Mouse (Mus musculus): ENCODE results near the gene Slc39a10. TPM values are rescaled to one million over a fixed set of nuclear protein-coding genes. Genes with fewer than 3 reads are reported as not detected.
"Not testable (repeated sequence)": the region's sequence is repeated elsewhere in the genome, so short reads cannot be mapped to it uniquely, and the experiment has no call there.

Slc39a10 gene
- total and polyA plus RNA-seq, 2 experiments from 2014 or later, result 52.9 to 85.3 TPM

DNA sequence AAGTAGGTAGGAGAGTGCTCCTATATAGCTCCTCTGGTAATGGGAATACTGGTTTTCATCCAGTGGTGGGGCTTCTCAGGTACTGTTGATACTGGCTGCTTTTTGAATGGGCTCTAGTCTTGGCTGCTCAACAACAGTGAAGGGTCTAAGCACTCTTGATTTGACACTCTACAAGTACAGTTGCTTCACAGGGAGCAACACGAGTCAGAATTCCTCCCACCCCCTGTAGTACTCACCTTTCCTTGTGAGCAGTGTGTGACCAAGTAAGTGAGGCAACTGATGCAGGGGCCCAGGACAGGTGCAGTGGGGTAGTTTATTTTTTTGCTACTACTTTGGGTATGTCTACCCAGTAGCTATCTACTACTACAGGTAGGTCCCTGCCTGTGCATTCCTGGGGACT, 87.6 kb downstream of the Slc39a10 start:
- H3K4me2 ChIP-seq (ENCODE audit: low read depth, low read length, poor library complexity, severe bottlenecking), result no peak overlapping the region
- no peaks in the 10 kb centered on the region for H3K27me3 ChIP-seq (ENCODE audit: insufficient read depth, low read length)
- H3K27ac ChIP-seq (ENCODE audit: low read depth, low read length), result no peak overlapping the region
- ATAC-seq (ENCODE audit: low FRiP score) (no peak), DNase-seq (ENCODE audit: low spot score) (no peak)
- no peak overlapping the region for H3K4me3 ChIP-seq (ENCODE audit: low read depth, low read length)
- no peaks in the 10 kb centered on the region for H3K4me1 ChIP-seq (ENCODE audit: insufficient read depth, low read length)
- no peaks in the 10 kb centered on the region for H3K9me3 ChIP-seq (ENCODE audit: low read length)
- WGBS, result 90% methylated on average over 1 of the region's 1 CpGs
- no peak overlapping the region for H3K9ac ChIP-seq (replicated peaks; ENCODE audit: low read length, poor library complexity, severe bottlenecking)
- no peaks in the 10 kb centered on the region; the same call in 1 of the 2 replicates for H3K36me3 ChIP-seq (ENCODE audit: insufficient read depth, low read length)
- TF ChIP-seq CTCF (IDR thresholded peaks at IDR 0.05), result no peak

DNA sequence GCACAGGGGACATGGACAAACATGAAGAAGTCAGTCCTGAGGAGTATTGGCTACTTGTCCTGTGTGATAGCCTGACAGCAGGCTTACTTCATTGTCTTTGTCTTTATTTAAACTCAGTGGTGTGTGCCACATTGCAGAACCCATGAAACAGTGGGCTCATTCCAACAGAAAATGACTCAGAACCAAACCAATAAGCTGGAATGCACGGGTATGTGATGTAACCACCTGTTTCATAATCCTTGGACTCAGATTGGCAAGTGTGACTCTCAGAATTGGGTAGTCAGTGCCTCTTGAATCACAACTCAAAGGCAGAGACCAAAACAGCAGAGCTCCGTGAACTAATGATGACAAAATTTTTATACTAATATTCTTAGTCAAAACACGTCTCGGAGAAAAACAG, 110.4 kb downstream of the Slc39a10 start:
- not testable (repeated sequence) for H3K4me2 ChIP-seq (ENCODE audit: low read depth, low read length, poor library complexity, severe bottlenecking); H3K27me3 ChIP-seq (ENCODE audit: insufficient read depth, low read length); H3K4me3 ChIP-seq (ENCODE audit: low read depth, low read length); H3K4me1 ChIP-seq (ENCODE audit: insufficient read depth, low read length); ATAC-seq (ENCODE audit: low FRiP score); H3K9me3 ChIP-seq (ENCODE audit: low read length); DNase-seq (ENCODE audit: low spot score); H3K27ac ChIP-seq (ENCODE audit: low read depth, low read length); H3K36me3 ChIP-seq (ENCODE audit: insufficient read depth, low read length); H3K9ac ChIP-seq (replicated peaks; ENCODE audit: low read length, poor library complexity, severe bottlenecking)
- 88% methylated on average over 4 of the region's 4 CpGs for WGBS

DNA sequence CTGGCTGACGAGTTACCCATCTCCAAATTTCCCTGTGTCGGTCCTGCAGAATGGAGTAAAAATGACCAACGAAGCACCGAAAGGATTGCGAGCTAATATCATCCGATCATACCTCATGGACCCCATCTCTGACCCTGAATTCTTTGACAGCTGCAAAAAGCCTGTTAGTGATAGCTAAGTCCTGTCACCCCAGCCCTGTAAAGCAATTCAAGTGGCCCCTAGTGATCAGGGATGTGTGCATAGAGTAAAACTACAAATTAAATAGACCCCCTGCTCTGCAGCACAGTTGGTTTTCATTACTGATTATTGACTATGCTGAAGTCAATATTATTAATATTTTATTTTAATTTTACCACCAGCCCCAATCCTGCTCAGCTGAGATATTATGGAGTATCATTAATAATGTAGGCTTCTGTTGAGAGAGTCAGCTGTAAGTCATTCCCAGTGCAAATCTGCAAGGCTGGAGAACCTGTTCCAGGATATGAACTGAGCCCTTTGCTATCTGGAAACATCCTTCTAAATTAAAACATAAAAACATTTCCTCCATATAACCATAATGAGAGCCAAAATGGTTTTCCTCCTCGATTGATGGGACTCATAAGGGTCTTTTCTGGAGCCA, 122.5 kb downstream of the Slc39a10 start:
- 83% methylated on average over 7 of the region's 7 CpGs for WGBS
- H3K27me3 ChIP-seq (ENCODE audit: insufficient read depth, low read length); H3K36me3 ChIP-seq (ENCODE audit: insufficient read depth, low read length); H3K4me3 ChIP-seq (ENCODE audit: low read depth, low read length); H3K9me3 ChIP-seq (ENCODE audit: low read length); H3K4me2 ChIP-seq (ENCODE audit: low read depth, low read length, poor library complexity, severe bottlenecking); H3K9ac ChIP-seq (replicated peaks; ENCODE audit: low read length, poor library complexity, severe bottlenecking); H3K27ac ChIP-seq (ENCODE audit: low read depth, low read length); H3K4me1 ChIP-seq (ENCODE audit: insufficient read depth, low read length); DNase-seq (ENCODE audit: low spot score); ATAC-seq (ENCODE audit: low FRiP score): not testable (repeated sequence)

DNA sequence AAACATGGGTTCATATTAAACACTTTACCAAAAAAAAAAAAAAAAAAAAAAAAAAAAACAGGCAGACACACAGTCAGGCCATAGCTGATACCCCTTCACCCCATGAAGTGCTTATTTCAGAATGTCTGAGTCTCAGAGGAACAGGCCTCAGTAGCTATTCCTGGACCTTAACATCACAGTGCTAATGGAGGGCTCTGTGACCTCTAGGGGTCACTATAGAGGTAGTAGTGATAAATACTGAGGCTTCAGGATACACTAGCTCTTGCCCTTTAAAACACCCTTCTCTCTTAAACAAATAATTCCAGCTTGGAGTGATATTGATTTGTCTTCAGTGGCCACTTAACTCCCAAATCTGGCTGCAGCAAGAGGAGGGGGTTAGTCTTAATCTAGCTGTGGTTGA, 123.3 kb downstream of the Slc39a10 start:
- H3K27me3 ChIP-seq (ENCODE audit: insufficient read depth, low read length); H3K27ac ChIP-seq (ENCODE audit: low read depth, low read length); ATAC-seq (ENCODE audit: low FRiP score); H3K4me3 ChIP-seq (ENCODE audit: low read depth, low read length); H3K4me2 ChIP-seq (ENCODE audit: low read depth, low read length, poor library complexity, severe bottlenecking); DNase-seq (ENCODE audit: low spot score); H3K4me1 ChIP-seq (ENCODE audit: insufficient read depth, low read length); H3K36me3 ChIP-seq (ENCODE audit: insufficient read depth, low read length); H3K9ac ChIP-seq (replicated peaks; ENCODE audit: low read length, poor library complexity, severe bottlenecking); H3K9me3 ChIP-seq (ENCODE audit: low read length): not testable (repeated sequence)
- TF ChIP-seq CTCF (IDR thresholded peaks at IDR 0.05), result 0 out of 2 replicates have a peak, but pooled peaks have one; percentile 17

DNA sequence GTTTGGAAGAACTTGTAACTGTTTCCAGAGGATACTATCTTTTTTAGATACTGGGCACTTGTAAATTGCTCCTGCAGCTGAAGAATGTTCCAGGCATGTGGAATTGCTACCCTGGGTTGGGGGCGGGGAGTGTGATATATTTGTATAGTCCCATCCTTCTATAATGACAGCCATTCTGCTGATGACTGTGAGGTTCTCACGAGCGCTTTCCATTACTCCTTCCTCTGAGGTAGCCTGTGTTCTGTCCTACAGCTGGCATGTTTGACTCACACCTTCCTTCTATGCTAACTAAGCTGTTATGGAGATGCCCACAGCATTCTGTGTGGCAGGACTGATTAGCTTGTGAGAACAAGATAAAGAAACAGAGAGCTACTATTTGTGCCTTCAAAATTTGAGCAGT, 128.1 kb downstream of the Slc39a10 start:
- not testable (repeated sequence) for H3K36me3 ChIP-seq (ENCODE audit: insufficient read depth, low read length); H3K9ac ChIP-seq (replicated peaks; ENCODE audit: low read length, poor library complexity, severe bottlenecking); H3K9me3 ChIP-seq (ENCODE audit: low read length); H3K27me3 ChIP-seq (ENCODE audit: insufficient read depth, low read length); H3K4me2 ChIP-seq (ENCODE audit: low read depth, low read length, poor library complexity, severe bottlenecking); H3K4me3 ChIP-seq (ENCODE audit: low read depth, low read length); ATAC-seq (ENCODE audit: low FRiP score); DNase-seq (ENCODE audit: low spot score); H3K4me1 ChIP-seq (ENCODE audit: insufficient read depth, low read length); H3K27ac ChIP-seq (ENCODE audit: low read depth, low read length)
- WGBS, result 82% methylated on average over 3 of the region's 3 CpGs
